Mouse (Mus musculus) megakaryocyte, embryonic 14.5 days (primary cell): ENCODE data around the gene Fam83c.

Experiments used
- FLI1 ChIP-seq: IDR thresholded peaks from 2 replicates; pipeline ENCODE4 v1.6.1; 2012; ENCODE audit warnings: low read length, inconsistent platforms, mixed read lengths
- GATA1 ChIP-seq: IDR thresholded peaks from 3 replicates; pipeline ENCODE4 v1.6.1; 2012; ENCODE audit warnings: mixed read lengths, low read length, inconsistent platforms, borderline replicate concordance

- TF ChIP-seq GATA1 (no peak), FLI1 (no peak)
These were observed 17.1 kb downstream of the Fam83c start for GRCm38 (mm10) chr2:155817301-155818245.
